Mouse (Mus musculus) C2C12 (cell line): ENCODE data around the gene Ubxn11.

Source experiments
- CTCF ChIP-seq: IDR thresholded peaks from one replicate; pipeline ENCODE4 v1.5.1; 2011; ENCODE audit not compliant: control insufficient read depth, insufficient read depth, insufficient read length
- USF1 ChIP-seq: IDR thresholded peaks from one replicate; pipeline ENCODE4 v1.6.1; 2011; ENCODE audit warnings: low read depth, mild to moderate bottlenecking, control low read depth, moderate library complexity

GRCm38 (mm10) chr4:134116501-134116900, 14.1 kb downstream of the Ubxn11 start:
- TF ChIP-seq CTCF (no peak), USF1 (no peak)
